Comparison of ENCODE assay signal across 24 mouse cellular contexts in genomic region chr6:121322381-121323110, GRCm38 (mm10). TPM values are rescaled to one million over a fixed set of nuclear protein-coding genes. Genes with fewer than 3 reads are reported as not detected.
A peak's percentile ranks its signal among the peaks of the same experiment; 100 is the strongest.
DNase-seq lines count a peak whose midpoint lies in the region; ATAC-seq and TF ChIP-seq lines count a peak whose summit lies in the region.
"Had no signal": no experiment of that assay in that cellular context is flagged by ENCODE, and none has a peak within 500 bp of the region (broad histone marks: within the 10 kb centered on the region; RNA-seq: fewer than 3 reads in every experiment).

No protein-coding gene starts in this region.

- TF ChIP-seq POLR2A in kidney, adult 2 months (IDR thresholded peaks at IDR 0.05; ENCODE audit: low read depth, low read length) = no peak

- no peaks in the 10 kb centered on the region for H3K27me3 ChIP-seq in kidney, adult 2 months (replicated peaks; ENCODE audit: control insufficient read depth, insufficient read depth, low read length)
- H3K27me3 ChIP-seq in heart, embryonic 10.5 days (ENCODE audit: insufficient read depth, poor library complexity, severe bottlenecking) = no peaks in the 10 kb centered on the region
- H3K27me3 ChIP-seq: embryonic facial prominence, embryonic 15.5 days; forebrain, embryonic 15.5 days; heart, embryonic 13.5 days had no signal

- peaks cover 13% of the 10 kb centered on the region for H3K4me1 ChIP-seq in kidney, adult 2 months (ENCODE audit: control insufficient read depth, insufficient read depth, low read length)
- H3K4me1 ChIP-seq in heart, embryonic 10.5 days = peaks cover 19% of the 10 kb centered on the region
- H3K4me1 ChIP-seq: hindbrain, embryonic 12.5 days had no signal

- no peak overlapping the region for H3K4me3 ChIP-seq in kidney, adult 2 months (ENCODE audit: insufficient read depth, low read depth, low read length)
- H3K4me3 ChIP-seq in heart, embryonic 10.5 days = no peak overlapping the region
- H3K4me3 ChIP-seq: embryonic facial prominence, embryonic 15.5 days; erythroblast, embryonic 14.5 days; forebrain, embryonic 15.5 days; heart, embryonic 13.5 days; hindbrain, embryonic 12.5 days had no signal

- peak overlapping the region; percentile 31; the same call in 1 of the 2 replicates for H3K27ac ChIP-seq in kidney, adult 2 months (ENCODE audit: insufficient read depth, low read depth, low read length)
- H3K27ac ChIP-seq in heart, embryonic 10.5 days = no peak overlapping the region
- H3K27ac ChIP-seq: embryonic facial prominence, embryonic 15.5 days; forebrain, embryonic 15.5 days; heart, embryonic 13.5 days; hindbrain, embryonic 12.5 days had no signal

- TF ChIP-seq CTCF in kidney, adult 2 months (conservative IDR thresholded peaks at IDR 0.05; ENCODE audit: insufficient read depth, insufficient read length, low read depth, low read length) = no peak

- 41% methylated on average over 9 of the region's 9 CpGs for WGBS in kidney, adult 2 months
- 83% methylated on average over 9 of the region's 9 CpGs for WGBS in heart, embryonic 10.5 days

- no peaks in the 10 kb centered on the region for H3K9me3 ChIP-seq in heart, embryonic 10.5 days
- H3K9me3 ChIP-seq: embryonic facial prominence, embryonic 15.5 days; forebrain, embryonic 15.5 days; heart, embryonic 13.5 days; hindbrain, embryonic 12.5 days had no signal

- DNase-seq in kidney, adult 2 months = peak; percentile 91
- DNase-seq in kidney, adult 9 months = peak; percentile 88
- peak; percentile 47 for DNase-seq in kidney, postnatal 10 days
- DNase-seq in kidney, postnatal 4 days = peak; percentile 29 to 60
- no peak for DNase-seq in heart, embryonic 10.5 days (ENCODE audit: low spot score)
- no peak for DNase-seq in heart, postnatal 4 days
- DNase-seq: adrenal gland, postnatal 10 days; cerebellum, adult 11 months; cerebellum, adult 8-10 months; cerebellum, postnatal 14 days; embryo, embryonic 11 days; gastrocnemius, postnatal 10 days; heart, postnatal 36 days had no signal

- ATAC-seq in erythroid progenitor cell, adult 5-6 weeks (replicated peaks; ENCODE audit: low FRiP score, poor library complexity, severe bottlenecking) = no peak
- ATAC-seq: forebrain, embryonic 15.5 days; hindbrain, embryonic 16.5 days had no signal

- no peaks in the 10 kb centered on the region for H3K36me3 ChIP-seq in kidney, adult 2 months (ENCODE audit: control insufficient read depth, insufficient read depth, low read length)
- H3K36me3 ChIP-seq in heart, embryonic 10.5 days = no peaks in the 10 kb centered on the region
- H3K36me3 ChIP-seq: embryonic facial prominence, embryonic 15.5 days; forebrain, embryonic 15.5 days; heart, embryonic 13.5 days; hindbrain, embryonic 12.5 days had no signal

RNA-seq across cellular contexts. Expression of gene Slc6a12, which starts 20.3 kb away (rescaled TPM):
- 6.5 and 8.2 TPM in 2 replicates for polyA plus RNA-seq in kidney, adult 2 months (2012; rRNA removed)
- not detected in 2 replicates for total RNA-seq in erythroid progenitor cell, adult 5-6 weeks (2015; ENCODE audit: low replicate concordance)
- total RNA-seq in erythroid progenitor cell, adult 5-6 weeks (2017; ENCODE audit: low replicate concordance) = not detected in 2 replicates
- polyA plus RNA-seq in heart, embryonic 10.5 days (2016; fragmentation: Nextera tagmentation; extraction: Ambion mirVana) = 0.25 TPM in 1 of 2 replicates, not detected in the other
- total RNA-seq in heart, postnatal 4 days (2021) = under 1 TPM; 0.27 to 0.29 TPM
- total RNA-seq: common myeloid progenitor, adult 5-6 weeks; heart, adult 8-10 months; heart, postnatal 36 days had no signal
- polyA plus RNA-seq: embryonic facial prominence, embryonic 11.5 days; embryonic facial prominence, embryonic 15.5 days; erythroblast, embryonic 14.5 days; heart, embryonic 13.5 days; heart, postnatal 0 days had no signal

RNA-seq across cellular contexts. Expression of gene Slc6a13, which starts 22.5 kb away (rescaled TPM):
- polyA plus RNA-seq in kidney, adult 2 months (2012; rRNA removed) = 95.6 and 117 TPM in 2 replicates
- 2.2 TPM in 1 of 2 replicates, not detected in the other for total RNA-seq in erythroid progenitor cell, adult 5-6 weeks (2015; ENCODE audit: low replicate concordance)
- 3.3 TPM in 1 of 2 replicates, not detected in the other for total RNA-seq in erythroid progenitor cell, adult 5-6 weeks (2017; ENCODE audit: low replicate concordance)
- polyA plus RNA-seq in heart, embryonic 10.5 days (2016; fragmentation: Nextera tagmentation; extraction: Ambion mirVana) = 10.9 and 12.2 TPM in 2 replicates
- total RNA-seq in heart, postnatal 4 days (2021) = 1 to 10 TPM; 3.7 to 4.7 TPM

Comparison
In these comparisons a context has a peak if more than half of its experiments do, and no peak if none do; other contexts are left out.
1. DNase-seq: peak in kidney, adult 2 months (single experiment), kidney, adult 9 months (single experiment), kidney, postnatal 10 days (single experiment) and kidney, postnatal 4 days (2 of 2); none in heart, embryonic 10.5 days (single experiment) and heart, postnatal 4 days (single experiment).